Mouse (Mus musculus): ENCODE measurements around the gene Znhit3. TPM values are rescaled to one million over a fixed set of nuclear protein-coding genes. Genes with fewer than 3 reads are reported as not detected.

Znhit3 gene
- polyA plus RNA-seq (2015; fragmentation: Nextera tagmentation; extraction: Ambion mirVana), result 45.2 and 47.5 TPM in 2 replicates

DNA sequence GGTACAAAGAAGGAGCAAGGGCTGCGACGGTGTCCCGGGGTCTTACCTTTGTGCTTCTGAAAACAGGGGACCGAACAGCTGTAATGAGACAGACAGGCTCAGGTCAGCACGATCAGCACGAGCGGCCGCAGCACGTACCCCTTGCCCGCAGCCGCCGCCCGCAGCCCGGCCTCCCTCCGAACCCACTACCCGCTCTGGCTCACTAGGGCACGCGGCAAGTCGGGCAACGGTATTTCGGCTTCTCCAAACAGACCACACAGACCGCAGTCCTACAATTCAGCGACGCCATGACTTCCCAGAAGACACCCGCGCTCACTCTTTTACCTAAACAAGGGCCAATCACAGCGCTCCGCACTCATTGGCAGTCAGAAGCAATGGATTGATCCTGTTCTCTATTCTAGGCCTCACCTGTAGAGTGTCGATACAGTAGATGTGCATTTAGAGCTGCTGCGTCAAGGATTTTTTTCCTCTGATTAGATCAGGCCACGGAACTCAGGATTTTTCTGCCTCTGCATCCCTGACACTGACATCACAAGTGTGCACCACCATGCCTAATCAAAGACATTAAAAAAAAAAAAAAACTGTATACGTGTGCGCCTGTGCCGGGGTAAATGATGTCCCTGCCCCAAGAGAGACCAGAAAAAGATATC lies at the start of gene Znhit3:
Znhit3 (minus strand) TSS at position 314 of the 650 bp plus-strand sequence.
- 4% methylated on average over 34 of the region's 34 CpGs for whole genome bisulfite sequencing

DNA sequence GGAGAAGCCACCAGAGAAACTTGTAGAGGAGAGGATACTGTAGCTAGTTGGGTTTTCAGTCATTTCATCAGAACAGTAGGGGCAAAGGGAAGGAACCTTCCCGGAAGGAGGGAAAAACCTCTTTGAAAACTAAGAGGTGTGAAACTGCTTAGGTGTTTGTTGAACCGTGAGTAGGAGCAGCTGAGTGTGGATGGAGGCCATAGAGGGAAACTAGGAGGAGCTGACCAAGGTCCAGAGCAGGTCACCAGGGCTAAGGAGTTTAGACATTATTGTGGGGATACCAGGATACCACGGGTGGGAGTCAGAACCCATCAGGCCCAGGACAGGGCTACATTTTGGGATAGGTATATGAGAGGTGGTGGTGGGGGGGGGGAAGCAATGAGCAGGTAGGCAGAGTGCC lies 47.4 kb upstream of the Znhit3 start:
- Histone ChIP-seq H3K4me2 (ENCODE audit: low read length) (no peak overlapping the region), H3K4me3 (replicated peaks; ENCODE audit: low read depth, low read length) (no peak overlapping the region), H3K36me3 (ENCODE audit: insufficient read depth, low read length) (no peaks in the 10 kb centered on the region), H3K9me3 (replicated peaks; ENCODE audit: low read length) (no peaks in the 10 kb centered on the region), H3K27me3 (ENCODE audit: insufficient read depth, low read length) (no peaks in the 10 kb centered on the region), H3K4me1 (replicated peaks; ENCODE audit: insufficient read depth, low read length) (peaks cover 16% of the 10 kb centered on the region), H3K9ac (ENCODE audit: low read depth, low read length) (no peak overlapping the region), H3K27ac (no peak overlapping the region)
- DNase-seq (ENCODE audit: low spot score) (no peak), ATAC-seq (replicated peaks; ENCODE audit: low FRiP score, low read depth) (no peak)
- TF ChIP-seq CTCF (IDR thresholded peaks at IDR 0.05; ENCODE audit: low read depth), result no peak
- 52% methylated on average over 3 of the region's 3 CpGs for WGBS

More for the DNA sequence above, at the start of gene Znhit3:
- 0 out of 2 replicates have a peak, but pooled peaks cover 6% of the 10 kb centered on the region for H3K36me3 ChIP-seq (ENCODE audit: insufficient read depth, low read length)
- peak within 1 kb of the TSS; percentile 86 for H3K4me2 ChIP-seq (ENCODE audit: low read length)
- peak within 1 kb of the TSS; percentile 66 for H3K4me3 ChIP-seq (replicated peaks; ENCODE audit: low read depth, low read length)
- DNase-seq (ENCODE audit: low spot score), result peak; percentile 97
- TF ChIP-seq CTCF (IDR thresholded peaks at IDR 0.05; ENCODE audit: low read depth), result no peak
- peak; percentile 80 for ATAC-seq (replicated peaks; ENCODE audit: low FRiP score, low read depth)
- no peaks in the 10 kb centered on the region for H3K4me1 ChIP-seq (replicated peaks; ENCODE audit: insufficient read depth, low read length)
- H3K27ac ChIP-seq, result no peak within 1 kb of the TSS
- H3K9me3 ChIP-seq (replicated peaks; ENCODE audit: low read length), result no peaks in the 10 kb centered on the region
- peak within 1 kb of the TSS; percentile 62 for H3K9ac ChIP-seq (ENCODE audit: low read depth, low read length)
- H3K27me3 ChIP-seq (ENCODE audit: insufficient read depth, low read length), result no peaks in the 10 kb centered on the region

GRCm38 (mm10) chr11:84962536-84962935 lies 46.4 kb upstream of the Znhit3 start:
- Histone ChIP-seq H3K4me3 (replicated peaks; ENCODE audit: low read depth, low read length) (no peak overlapping the region), H3K36me3 (ENCODE audit: insufficient read depth, low read length) (no peaks in the 10 kb centered on the region), H3K4me2 (ENCODE audit: low read length) (no peak overlapping the region), H3K9me3 (replicated peaks; ENCODE audit: low read length) (no peaks in the 10 kb centered on the region), H3K27ac (no peak overlapping the region), H3K27me3 (ENCODE audit: insufficient read depth, low read length) (0 out of 2 replicates have a peak, but pooled peaks cover 5% of the 10 kb centered on the region), H3K4me1 (replicated peaks; ENCODE audit: insufficient read depth, low read length) (peaks cover 23% of the 10 kb centered on the region), H3K9ac (ENCODE audit: low read depth, low read length) (no peak overlapping the region)
- DNase-seq (ENCODE audit: low spot score) (no peak), ATAC-seq (replicated peaks; ENCODE audit: low FRiP score, low read depth) (no peak)
- WGBS, result 83% methylated on average over 4 of the region's 4 CpGs
- TF ChIP-seq CTCF (IDR thresholded peaks at IDR 0.05; ENCODE audit: low read depth), result no peak

- ATAC-seq (replicated peaks; ENCODE audit: low FRiP score, low read depth) (no peak), DNase-seq (ENCODE audit: low spot score) (no peak)
- Histone ChIP-seq H3K4me1 (replicated peaks; ENCODE audit: insufficient read depth, low read length) (peaks cover 23% of the 10 kb centered on the region), H3K9me3 (replicated peaks; ENCODE audit: low read length) (no peaks in the 10 kb centered on the region), H3K4me3 (replicated peaks; ENCODE audit: low read depth, low read length) (no peak overlapping the region), H3K27me3 (ENCODE audit: insufficient read depth, low read length) (0 out of 2 replicates have a peak, but pooled peaks cover 5% of the 10 kb centered on the region), H3K27ac (no peak overlapping the region), H3K36me3 (ENCODE audit: insufficient read depth, low read length) (no peaks in the 10 kb centered on the region), H3K4me2 (ENCODE audit: low read length) (no peak overlapping the region), H3K9ac (ENCODE audit: low read depth, low read length) (no peak overlapping the region)
- 87% methylated on average over 4 of the region's 4 CpGs for WGBS
- no peak for TF ChIP-seq CTCF (IDR thresholded peaks at IDR 0.05; ENCODE audit: low read depth)
Observed at GRCm38 (mm10) chr11:84961571-84961970, 45.4 kb upstream of the Znhit3 start.

- TF ChIP-seq CTCF (IDR thresholded peaks at IDR 0.05; ENCODE audit: low read depth), result no peak
- Histone ChIP-seq H3K4me3 (replicated peaks; ENCODE audit: low read depth, low read length) (no peak overlapping the region), H3K27ac (no peak overlapping the region), H3K4me2 (ENCODE audit: low read length) (no peak overlapping the region), H3K36me3 (ENCODE audit: insufficient read depth, low read length) (no peaks in the 10 kb centered on the region), H3K9ac (ENCODE audit: low read depth, low read length) (no peak overlapping the region), H3K4me1 (replicated peaks; ENCODE audit: insufficient read depth, low read length) (peaks cover 23% of the 10 kb centered on the region), H3K9me3 (replicated peaks; ENCODE audit: low read length) (no peaks in the 10 kb centered on the region), H3K27me3 (ENCODE audit: insufficient read depth, low read length) (0 out of 2 replicates have a peak, but pooled peaks cover 5% of the 10 kb centered on the region)
- 76% methylated on average over 6 of the region's 6 CpGs for WGBS
- DNase-seq (ENCODE audit: low spot score) (no peak), ATAC-seq (replicated peaks; ENCODE audit: low FRiP score, low read depth) (no peak)
Observed at GRCm38 (mm10) chr11:84960780-84961179, 44.6 kb upstream of the Znhit3 start.

GRCm38 (mm10) chr11:84960291-84960690 lies 44.1 kb upstream of the Znhit3 start:
- peak overlapping the region; percentile 75; the same call in 1 of the 2 replicates for H3K27ac ChIP-seq

More at GRCm38 (mm10) chr11:84960291-84960690, 44.1 kb upstream of the Znhit3 start:
- no peak for ATAC-seq (replicated peaks; ENCODE audit: low FRiP score, low read depth)
- no peak for DNase-seq (ENCODE audit: low spot score)
- no peak overlapping the region for H3K4me3 ChIP-seq (replicated peaks; ENCODE audit: low read depth, low read length)
- no peaks in the 10 kb centered on the region for H3K36me3 ChIP-seq (ENCODE audit: insufficient read depth, low read length)
- peaks cover 23% of the 10 kb centered on the region for H3K4me1 ChIP-seq (replicated peaks; ENCODE audit: insufficient read depth, low read length)
- 35% methylated on average over 3 of the region's 3 CpGs for WGBS
- H3K27me3 ChIP-seq (ENCODE audit: insufficient read depth, low read length), result 0 out of 2 replicates have a peak, but pooled peaks cover 5% of the 10 kb centered on the region
- peak overlapping the region; percentile 59 for H3K4me2 ChIP-seq (ENCODE audit: low read length)
- no peaks in the 10 kb centered on the region for H3K9me3 ChIP-seq (replicated peaks; ENCODE audit: low read length)
- no peak for TF ChIP-seq CTCF (IDR thresholded peaks at IDR 0.05; ENCODE audit: low read depth)
- H3K9ac ChIP-seq (ENCODE audit: low read depth, low read length), result no peak overlapping the region
